Mouse (Mus musculus): ENCODE results near the gene Anks1. TPM values are rescaled to one million over a fixed set of nuclear protein-coding genes. Genes with fewer than 3 reads are reported as not detected.
A peak's percentile ranks its signal among the peaks of the same experiment; 100 is the strongest.

The Anks1 gene
- polyA plus RNA-seq, 1 experiment from 2014 or later = 14.2 TPM

DNA sequence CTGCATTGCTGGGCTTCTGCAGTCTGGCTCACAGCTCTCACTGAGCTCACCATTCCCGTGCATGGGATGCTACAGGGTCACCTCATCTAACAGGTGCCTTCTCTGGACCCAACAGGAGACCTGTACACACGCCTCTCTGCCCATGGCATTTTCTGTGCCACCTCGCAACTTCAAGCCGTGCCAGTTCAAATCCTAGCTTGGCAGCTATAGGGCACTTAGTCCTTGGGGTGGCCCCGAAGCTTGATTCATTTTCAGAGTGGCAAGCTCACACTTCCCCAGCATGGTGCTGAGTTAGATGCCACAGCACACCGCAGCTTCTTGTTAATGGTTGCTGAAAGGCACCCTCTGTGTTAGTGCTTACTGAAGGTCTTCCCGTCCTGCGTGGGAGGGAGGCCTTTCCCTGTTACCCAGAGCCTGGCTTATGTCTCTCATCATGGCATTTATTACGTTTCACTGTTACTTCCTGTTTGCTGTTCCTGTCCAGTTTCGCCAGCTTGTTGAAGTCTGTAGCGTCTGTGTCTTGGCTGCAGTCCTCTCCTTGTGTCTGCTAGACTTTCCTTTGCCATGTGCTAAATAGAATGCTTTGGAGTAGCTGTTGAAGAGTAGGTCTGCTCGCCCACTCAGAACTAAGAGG, 29.1 kb downstream of the Anks1 start:
- H3K9me3 ChIP-seq (ENCODE audit: control insufficient read depth, low read length) = no peaks in the 10 kb centered on the region
- H3K9ac ChIP-seq (ENCODE audit: low read depth, low read length) = no peak overlapping the region
- H3K4me2 ChIP-seq (replicated peaks; ENCODE audit: low read depth, low read length) = no peak overlapping the region
- ATAC-seq (ENCODE audit: low FRiP score, low TSS enrichment) = no peak
- no peak overlapping the region; the same call in 1 of the 2 replicates for H3K27ac ChIP-seq (ENCODE audit: low read depth, low read length)
- H3K27me3 ChIP-seq (ENCODE audit: control insufficient read depth, insufficient read depth, low read length) = no peaks in the 10 kb centered on the region
- H3K36me3 ChIP-seq (ENCODE audit: control insufficient read depth, insufficient read depth, low read length) = no peaks in the 10 kb centered on the region
- no peak overlapping the region for H3K4me3 ChIP-seq (ENCODE audit: low read length)
- peaks cover 29% of the 10 kb centered on the region for H3K4me1 ChIP-seq (ENCODE audit: control insufficient read depth, insufficient read depth, low read length)
- 64% methylated on average over 12 of the region's 12 CpGs for WGBS

DNA sequence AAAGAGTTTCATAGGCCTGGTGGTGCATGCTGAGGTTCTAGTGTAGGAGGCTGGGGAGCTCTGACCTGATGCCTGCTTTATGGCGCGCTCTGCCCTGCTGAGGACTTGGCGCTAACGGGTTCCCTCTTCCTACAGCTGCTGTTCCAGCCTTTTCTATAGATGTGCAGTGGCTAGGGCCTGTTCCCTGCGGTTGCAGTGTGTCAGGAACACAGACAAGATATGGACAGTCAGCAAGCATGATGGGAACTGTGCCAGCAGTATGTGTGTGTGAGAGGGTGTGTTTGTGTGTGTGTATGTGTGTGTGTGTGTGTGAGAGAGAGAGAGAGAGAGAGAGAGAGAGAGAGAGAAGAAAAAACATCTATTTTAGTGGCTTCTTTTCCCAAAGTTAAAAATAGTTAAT, 29.9 kb downstream of the Anks1 start:
- peaks cover 29% of the 10 kb centered on the region for H3K4me1 ChIP-seq (ENCODE audit: control insufficient read depth, insufficient read depth, low read length)
- 75% methylated on average over 5 of the region's 5 CpGs for WGBS
- no peaks in the 10 kb centered on the region for H3K9me3 ChIP-seq (ENCODE audit: control insufficient read depth, low read length)
- no peaks in the 10 kb centered on the region for H3K36me3 ChIP-seq (ENCODE audit: control insufficient read depth, insufficient read depth, low read length)
- no peaks in the 10 kb centered on the region for H3K27me3 ChIP-seq (ENCODE audit: control insufficient read depth, insufficient read depth, low read length)
- no peak for ATAC-seq (ENCODE audit: low FRiP score, low TSS enrichment)
- no peak overlapping the region for H3K4me2 ChIP-seq (replicated peaks; ENCODE audit: low read depth, low read length)
- H3K4me3 ChIP-seq (ENCODE audit: low read length) = no peak overlapping the region
- no peak overlapping the region for H3K9ac ChIP-seq (ENCODE audit: low read depth, low read length)
- peak overlapping the region; percentile 51; the same call in 1 of the 2 replicates for H3K27ac ChIP-seq (ENCODE audit: low read depth, low read length)

DNA sequence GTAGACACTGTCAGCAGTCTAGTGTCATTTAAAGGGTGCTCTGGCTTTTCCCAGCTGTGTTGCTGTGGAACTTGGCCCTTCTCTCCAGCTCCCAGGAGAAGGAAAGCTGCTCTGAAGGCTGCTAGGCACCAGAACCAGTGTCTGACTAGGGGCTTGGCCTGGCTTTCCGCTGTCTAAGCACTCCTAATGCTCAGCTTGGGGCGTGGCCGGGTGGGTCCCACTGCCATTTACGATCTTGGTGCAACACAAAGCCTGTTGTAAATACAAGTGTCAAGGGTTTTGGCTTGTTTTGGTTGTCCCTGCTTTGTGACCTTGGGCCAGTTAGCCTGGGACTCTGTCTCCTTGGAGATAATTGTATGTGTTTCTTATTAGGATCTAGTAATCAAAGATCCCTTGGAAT, 31.2 kb downstream of the Anks1 start:
- Histone ChIP-seq H3K27me3 (ENCODE audit: control insufficient read depth, insufficient read depth, low read length) (no peaks in the 10 kb centered on the region), H3K27ac (ENCODE audit: low read depth, low read length) (no peak overlapping the region), H3K4me1 (ENCODE audit: control insufficient read depth, insufficient read depth, low read length) (peaks cover 33% of the 10 kb centered on the region), H3K4me3 (ENCODE audit: low read length) (no peak overlapping the region), H3K36me3 (ENCODE audit: control insufficient read depth, insufficient read depth, low read length) (no peaks in the 10 kb centered on the region), H3K9me3 (ENCODE audit: control insufficient read depth, low read length) (no peaks in the 10 kb centered on the region), H3K9ac (ENCODE audit: low read depth, low read length) (no peak overlapping the region), H3K4me2 (replicated peaks; ENCODE audit: low read depth, low read length) (no peak overlapping the region)
- WGBS = 17% methylated on average over 4 of the region's 4 CpGs
- no peak for ATAC-seq (ENCODE audit: low FRiP score, low TSS enrichment)

DNA sequence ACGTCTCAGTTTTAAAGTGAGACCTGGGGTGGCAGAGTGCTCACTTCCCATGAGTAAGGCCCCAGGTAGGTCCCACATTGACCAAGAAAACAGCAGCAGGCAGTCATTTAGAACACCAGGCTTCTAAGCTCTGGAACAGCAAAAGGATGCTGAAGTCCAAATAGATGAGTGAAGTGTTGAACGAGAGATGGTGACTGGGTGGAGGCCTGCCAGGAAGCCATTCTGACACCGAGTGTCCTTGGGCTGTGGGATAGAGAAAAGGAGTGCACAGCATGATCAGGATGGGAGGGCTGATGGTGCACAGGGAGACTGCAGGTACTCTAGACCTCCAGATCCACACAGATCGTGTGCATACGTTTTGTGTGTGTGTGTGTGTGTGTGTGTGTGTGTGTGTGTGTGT, 32.1 kb downstream of the Anks1 start:
- H3K9ac ChIP-seq (ENCODE audit: low read depth, low read length) = no peak overlapping the region
- no peak for ATAC-seq (ENCODE audit: low FRiP score, low TSS enrichment)
- no peak overlapping the region for H3K4me3 ChIP-seq (ENCODE audit: low read length)
- H3K4me1 ChIP-seq (ENCODE audit: control insufficient read depth, insufficient read depth, low read length) = peaks cover 39% of the 10 kb centered on the region
- WGBS = 72% methylated on average over 5 of the region's 5 CpGs
- no peaks in the 10 kb centered on the region for H3K36me3 ChIP-seq (ENCODE audit: control insufficient read depth, insufficient read depth, low read length)
- H3K4me2 ChIP-seq (replicated peaks; ENCODE audit: low read depth, low read length) = no peak overlapping the region
- H3K27ac ChIP-seq (ENCODE audit: low read depth, low read length) = no peak overlapping the region
- H3K9me3 ChIP-seq (ENCODE audit: control insufficient read depth, low read length) = no peaks in the 10 kb centered on the region
- H3K27me3 ChIP-seq (ENCODE audit: control insufficient read depth, insufficient read depth, low read length) = no peaks in the 10 kb centered on the region

DNA sequence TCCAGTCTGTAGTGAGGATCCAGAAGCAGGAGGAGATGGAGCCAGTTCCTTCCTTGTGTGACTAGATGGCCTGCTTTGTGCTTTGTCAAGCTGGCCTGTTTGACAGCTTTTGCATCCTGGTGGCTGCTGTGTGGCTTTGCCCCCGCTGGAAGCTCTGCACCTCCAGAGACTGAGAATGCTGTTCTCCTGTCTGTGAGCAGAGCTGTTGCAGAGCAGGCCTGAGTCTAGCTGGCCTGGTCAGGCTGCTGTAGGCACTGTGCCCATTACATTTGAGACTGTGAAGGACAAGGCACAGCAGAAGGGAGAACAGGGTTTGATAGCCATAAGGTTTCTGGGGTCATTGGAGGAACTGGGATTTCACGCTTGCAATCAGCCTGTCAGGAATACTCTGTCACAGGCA, 32.6 kb downstream of the Anks1 start:
- peaks cover 44% of the 10 kb centered on the region for H3K4me1 ChIP-seq (ENCODE audit: control insufficient read depth, insufficient read depth, low read length)
- H3K9ac ChIP-seq (ENCODE audit: low read depth, low read length) = no peak overlapping the region
- WGBS = 79% methylated on average over 2 of the region's 2 CpGs
- no peaks in the 10 kb centered on the region for H3K27me3 ChIP-seq (ENCODE audit: control insufficient read depth, insufficient read depth, low read length)
- no peak overlapping the region for H3K4me2 ChIP-seq (replicated peaks; ENCODE audit: low read depth, low read length)
- H3K27ac ChIP-seq (ENCODE audit: low read depth, low read length) = no peak overlapping the region
- ATAC-seq (ENCODE audit: low FRiP score, low TSS enrichment) = no peak
- H3K36me3 ChIP-seq (ENCODE audit: control insufficient read depth, insufficient read depth, low read length) = no peaks in the 10 kb centered on the region
- no peak overlapping the region for H3K4me3 ChIP-seq (ENCODE audit: low read length)
- H3K9me3 ChIP-seq (ENCODE audit: control insufficient read depth, low read length) = no peaks in the 10 kb centered on the region

DNA sequence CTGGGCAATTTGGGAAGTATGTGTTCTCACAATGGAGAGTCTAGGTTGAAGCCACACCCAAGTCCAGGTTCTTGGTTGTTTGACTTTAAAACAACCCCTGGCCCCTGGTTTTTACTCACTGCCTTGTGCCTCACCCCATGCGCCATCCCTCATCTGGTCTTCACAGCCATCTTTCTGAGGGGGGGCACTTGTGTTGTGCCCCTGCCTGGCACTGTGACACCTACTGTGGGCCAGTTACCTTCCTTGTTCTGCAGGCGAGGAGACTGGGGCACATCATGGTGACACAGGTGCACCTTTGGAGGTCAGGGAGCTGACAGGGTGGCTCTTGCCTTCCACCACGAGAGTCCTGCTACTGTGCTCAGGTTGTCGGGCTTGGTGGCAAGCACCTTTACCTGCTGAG, 33.0 kb downstream of the Anks1 start:
- WGBS = 92% methylated on average over 4 of the region's 4 CpGs
- Histone ChIP-seq H3K4me1 (ENCODE audit: control insufficient read depth, insufficient read depth, low read length) (peaks cover 45% of the 10 kb centered on the region), H3K9me3 (ENCODE audit: control insufficient read depth, low read length) (no peaks in the 10 kb centered on the region)

DNA sequence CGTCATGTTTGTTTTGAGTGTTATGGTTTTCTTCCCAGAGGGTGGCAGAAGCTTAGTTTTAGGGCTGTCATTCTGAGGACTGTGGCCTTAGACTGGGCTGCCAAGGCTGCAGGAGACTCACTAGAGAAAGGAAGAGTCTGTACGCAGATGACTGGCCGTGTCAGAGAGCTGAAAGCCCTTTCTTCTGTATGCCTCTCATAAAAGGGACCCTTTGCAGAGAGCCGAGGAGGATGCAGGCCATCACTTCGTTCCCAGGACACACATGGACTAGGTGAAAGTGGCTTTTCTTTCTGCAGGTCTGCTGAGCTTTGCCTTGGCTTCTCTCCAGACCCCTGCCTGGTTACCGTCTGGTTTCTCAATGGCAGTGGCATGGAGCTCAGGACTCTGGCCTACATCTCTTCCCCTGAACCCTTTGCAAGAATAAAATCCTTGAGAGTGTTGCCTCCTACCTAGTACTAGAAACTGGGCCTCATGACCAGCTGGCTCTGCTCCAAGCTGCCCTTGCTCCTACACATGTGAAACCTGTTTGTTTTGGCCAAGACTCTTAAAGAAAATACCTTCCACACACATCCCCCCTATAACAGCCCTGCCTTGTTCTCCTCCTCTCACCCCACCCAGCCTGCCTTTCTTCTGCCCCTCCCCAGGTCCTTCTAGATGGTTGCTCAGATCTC, 36.6 kb downstream of the Anks1 start:
- H3K9me3 ChIP-seq (ENCODE audit: control insufficient read depth, low read length) = no peaks in the 10 kb centered on the region
- peak; percentile 59 for ATAC-seq (ENCODE audit: low FRiP score, low TSS enrichment)
- no peaks in the 10 kb centered on the region for H3K27me3 ChIP-seq (ENCODE audit: control insufficient read depth, insufficient read depth, low read length)
- H3K36me3 ChIP-seq (ENCODE audit: control insufficient read depth, insufficient read depth, low read length) = no peaks in the 10 kb centered on the region
- H3K4me2 ChIP-seq (replicated peaks; ENCODE audit: low read depth, low read length) = no peak overlapping the region
- WGBS = 43% methylated on average over 6 of the region's 6 CpGs
- H3K27ac ChIP-seq (ENCODE audit: low read depth, low read length) = peak overlapping the region; percentile 84; the same call in 1 of the 2 replicates
- H3K4me3 ChIP-seq (ENCODE audit: low read length) = no peak overlapping the region
- H3K9ac ChIP-seq (ENCODE audit: low read depth, low read length) = 0 out of 2 replicates have a peak overlapping the region, but pooled peaks have one; percentile 28
- H3K4me1 ChIP-seq (ENCODE audit: control insufficient read depth, insufficient read depth, low read length) = peaks cover 19% of the 10 kb centered on the region

More for the DNA sequence above, 33.0 kb downstream of the Anks1 start:
- no peak overlapping the region for H3K4me2 ChIP-seq (replicated peaks; ENCODE audit: low read depth, low read length)
- no peak overlapping the region for H3K4me3 ChIP-seq (ENCODE audit: low read length)
- no peak for ATAC-seq (ENCODE audit: low FRiP score, low TSS enrichment)
- no peak overlapping the region for H3K9ac ChIP-seq (ENCODE audit: low read depth, low read length)
- no peaks in the 10 kb centered on the region for H3K27me3 ChIP-seq (ENCODE audit: control insufficient read depth, insufficient read depth, low read length)
- no peaks in the 10 kb centered on the region for H3K36me3 ChIP-seq (ENCODE audit: control insufficient read depth, insufficient read depth, low read length)
- H3K27ac ChIP-seq (ENCODE audit: low read depth, low read length) = no peak overlapping the region

DNA sequence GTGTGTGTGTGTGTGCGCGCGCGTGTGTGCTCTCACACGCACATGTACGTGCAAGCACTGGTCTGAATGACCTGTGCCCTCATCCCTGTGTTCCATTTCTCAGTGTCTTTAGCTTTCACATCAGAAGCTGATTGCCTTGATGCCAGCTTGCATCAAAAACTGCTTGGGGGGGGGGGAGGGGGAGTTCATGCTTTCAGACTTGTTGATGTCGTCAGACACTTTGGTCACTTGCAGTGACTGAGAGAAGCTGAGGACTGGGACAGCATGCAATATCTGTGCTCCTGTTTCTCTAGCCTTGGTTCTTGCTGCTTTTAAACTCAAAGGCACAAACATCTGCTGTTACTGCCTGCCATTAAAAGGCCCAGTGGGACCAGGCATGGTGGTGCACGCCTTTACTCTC, 37.3 kb downstream of the Anks1 start:
- Histone ChIP-seq H3K4me3 (ENCODE audit: low read length) (no peak overlapping the region), H3K4me1 (ENCODE audit: control insufficient read depth, insufficient read depth, low read length) (peaks cover 19% of the 10 kb centered on the region), H3K9me3 (ENCODE audit: control insufficient read depth, low read length) (no peaks in the 10 kb centered on the region), H3K4me2 (replicated peaks; ENCODE audit: low read depth, low read length) (no peak overlapping the region), H3K27me3 (ENCODE audit: control insufficient read depth, insufficient read depth, low read length) (no peaks in the 10 kb centered on the region), H3K36me3 (ENCODE audit: control insufficient read depth, insufficient read depth, low read length) (no peaks in the 10 kb centered on the region), H3K27ac (ENCODE audit: low read depth, low read length) (peak overlapping the region; percentile 11; the same call in 1 of the 2 replicates), H3K9ac (ENCODE audit: low read depth, low read length) (no peak overlapping the region)
- no peak for ATAC-seq (ENCODE audit: low FRiP score, low TSS enrichment)
- WGBS = 79% methylated on average over 8 of the region's 8 CpGs

DNA sequence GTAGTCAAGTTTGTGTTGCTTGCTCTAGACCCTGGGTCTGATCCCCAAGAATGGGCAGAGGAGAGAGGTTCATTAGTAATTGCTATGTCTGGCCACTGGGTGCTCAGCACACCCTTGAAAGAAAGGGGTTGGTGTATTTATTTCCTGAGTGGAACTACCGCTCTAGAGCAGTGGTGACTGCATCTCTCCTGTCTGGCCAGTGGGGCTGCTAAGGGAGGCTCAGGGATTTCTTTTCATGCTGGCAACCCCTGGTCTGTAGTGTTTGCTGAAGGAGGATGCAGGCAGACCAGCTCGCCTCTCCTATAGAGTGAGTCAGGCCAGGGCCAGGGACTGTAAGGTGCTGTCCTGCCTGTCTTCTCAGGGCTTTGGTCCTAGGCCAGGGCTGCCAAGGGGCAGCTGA, 38.0 kb downstream of the Anks1 start:
- WGBS = 80% methylated on average over 2 of the region's 2 CpGs

More for the DNA sequence above, 38.0 kb downstream of the Anks1 start:
- H3K9me3 ChIP-seq (ENCODE audit: control insufficient read depth, low read length) = no peaks in the 10 kb centered on the region
- H3K4me1 ChIP-seq (ENCODE audit: control insufficient read depth, insufficient read depth, low read length) = peaks cover 19% of the 10 kb centered on the region
- H3K36me3 ChIP-seq (ENCODE audit: control insufficient read depth, insufficient read depth, low read length) = no peaks in the 10 kb centered on the region
- no peak for ATAC-seq (ENCODE audit: low FRiP score, low TSS enrichment)
- no peak overlapping the region for H3K4me2 ChIP-seq (replicated peaks; ENCODE audit: low read depth, low read length)
- H3K4me3 ChIP-seq (ENCODE audit: low read length) = no peak overlapping the region
- H3K27ac ChIP-seq (ENCODE audit: low read depth, low read length) = no peak overlapping the region
- H3K27me3 ChIP-seq (ENCODE audit: control insufficient read depth, insufficient read depth, low read length) = no peaks in the 10 kb centered on the region
- no peak overlapping the region for H3K9ac ChIP-seq (ENCODE audit: low read depth, low read length)
